Mouse (Mus musculus) cortical plate, adult 2 months (tissue): ENCODE data around the gene Gm49396.

Experiments used
- CTCF ChIP-seq: fragments of 200-500 bp; IDR thresholded peaks from 2 replicates; pipeline ENCODE4 v1.5.1; 2011; ENCODE audit warnings: mild to moderate bottlenecking, control low read depth, low read length; ENCODE audit not compliant: insufficient read depth; ENCODE audit errors: extremely low read depth
- POLR2A ChIP-seq: fragments of 200-500 bp; IDR thresholded peaks from 2 replicates; pipeline ENCODE4 v1.6.1; 2011; ENCODE audit warnings: mild to moderate bottlenecking, low read length, control low read depth; ENCODE audit not compliant: insufficient read depth; ENCODE audit errors: extremely low read depth

- no peak for TF ChIP-seq CTCF
- no peak for TF ChIP-seq POLR2A
Observed at GRCm38 (mm10) chr7:30612654-30613402, 49.7 kb downstream of the Gm49396 start, which contains the start of gene Upk1a.
